Mouse (Mus musculus) heart, postnatal 14 days (tissue): ENCODE measurements around the gene Ube2c. TPM values are rescaled to one million over a fixed set of nuclear protein-coding genes. Genes with fewer than 3 reads are reported as not detected.

Source experiments
- DNase-seq, 2 experiments: peaks; one replicate each; pipeline ENCODE4 v3.0.0; 2021 to 2022
- intact Hi-C: fragments of 180-260 bp; cut with DNase I; formaldehyde crosslinking; loops from one replicate; pipeline ENCODE4 v1.15.1; 2025
- total RNA-seq, 2 experiments: library from RNA; stranded (reverse); gene quantifications; 2 replicates each; pipeline ENCODE4 v1.2.3; 2021

The Ube2c gene
- total RNA-seq, 2 experiments from 2014 or later, result 10.8 to 19.5 TPM

GRCm38 (mm10) chr2:164760059-164760833 is 9.5 kb upstream of the Ube2c start:
- intact Hi-C loops, result no loop called here
- no peak for DNase-seq

GRCm38 (mm10) chr2:164761502-164761901 is 8.2 kb upstream of the Ube2c start:
- intact Hi-C loops, result no loop called here
- no peak for DNase-seq

GRCm38 (mm10) chr2:164761971-164762370 is 7.7 kb upstream of the Ube2c start:
- intact Hi-C loops, result no loop called here
- no peak for DNase-seq

- DNase-seq, result no peak
- intact Hi-C loops, result no loop called here
These were observed 7.1 kb upstream of the Ube2c start for GRCm38 (mm10) chr2:164762593-164762992.

- DNase-seq, result no peak
- intact Hi-C loops, result no loop called here
These were observed 3.9 kb upstream of the Ube2c start for GRCm38 (mm10) chr2:164765841-164766240.

- peak in 1 of 2 experiments; percentile 26 for DNase-seq
- intact Hi-C loops, result no loop called here
These were observed 1.7 kb upstream of the Ube2c start for GRCm38 (mm10) chr2:164767812-164768540.

- DNase-seq, result no peak
- intact Hi-C loops, result no loop called here
These were observed 581 bp downstream of the Ube2c start for GRCm38 (mm10) chr2:164770279-164770678.

- DNase-seq, result no peak
These were observed 1.4 kb downstream of the Ube2c start for GRCm38 (mm10) chr2:164771123-164771522.

GRCm38 (mm10) chr2:164773229-164773988 is 3.7 kb downstream of the Ube2c start:
- intact Hi-C loops, result no loop called here
- DNase-seq, result no peak

More at GRCm38 (mm10) chr2:164771123-164771522, 1.4 kb downstream of the Ube2c start:
- intact Hi-C loops, result no loop called here

GRCm38 (mm10) chr2:164773989-164774364 is 4.3 kb downstream of the Ube2c start:
- intact Hi-C loops, result no loop called here
- DNase-seq, result no peak

GRCm38 (mm10) chr2:164776130-164776529 is 6.4 kb downstream of the Ube2c start:
- DNase-seq, result no peak
- intact Hi-C loops, result no loop called here

GRCm38 (mm10) chr2:164776801-164777200 is 7.1 kb downstream of the Ube2c start:
- intact Hi-C loops, result no loop called here
- no peak for DNase-seq

GRCm38 (mm10) chr2:164777246-164778014 is 7.7 kb downstream of the Ube2c start:
- intact Hi-C loops, result no loop called here
- no peak for DNase-seq

- intact Hi-C loops, result no loop called here
- DNase-seq, result no peak
These were observed 8.3 kb downstream of the Ube2c start for GRCm38 (mm10) chr2:164778015-164778287.

GRCm38 (mm10) chr2:164778809-164779208 is 9.1 kb downstream of the Ube2c start:
- DNase-seq, result no peak
- intact Hi-C loops, result no loop called here

GRCm38 (mm10) chr2:164779481-164780086 is 9.9 kb downstream of the Ube2c start, which contains the start of gene Tnnc2:
Tnnc2 (minus strand) TSS chr2:164779967.
- no peak for DNase-seq

GRCm38 (mm10) chr2:164781876-164782275 is 12.2 kb downstream of the Ube2c start:
- DNase-seq, result no peak
- intact Hi-C loops, result no loop called here

More at GRCm38 (mm10) chr2:164779481-164780086, 9.9 kb downstream of the Ube2c start, which contains the start of gene Tnnc2:
- intact Hi-C loops, result no loop called here

GRCm38 (mm10) chr2:164783926-164784581 is 14.4 kb downstream of the Ube2c start:
- intact Hi-C loops, result no loop called here
- no peak for DNase-seq

GRCm38 (mm10) chr2:164784869-164785420 is 15.2 kb downstream of the Ube2c start:
- intact Hi-C loops, result loop anchor here (5.0 kb wide), 1 partner anchor 38 kb away; the partner anchor contains the start of genes Dnttip1 and Wfdc3
- DNase-seq, result no peak
